Mouse (Mus musculus): ENCODE measurements around the gene Cmtm8.

- no peak for TF ChIP-seq POLR2A (IDR thresholded peaks at IDR 0.05; ENCODE audit: low read depth, low read length)
- no peak for TF ChIP-seq CTCF (conservative IDR thresholded peaks at IDR 0.05; ENCODE audit: insufficient read depth, insufficient read length, low read depth, low read length)
Measured at GRCm38 (mm10) chr9:114796473-114797050, 47.4 kb downstream of the Cmtm8 start.

Measured in kidney, adult 2 months (tissue).